Comparison of ENCODE assay signal across 17 mouse cellular contexts in the genomic region with DNA sequence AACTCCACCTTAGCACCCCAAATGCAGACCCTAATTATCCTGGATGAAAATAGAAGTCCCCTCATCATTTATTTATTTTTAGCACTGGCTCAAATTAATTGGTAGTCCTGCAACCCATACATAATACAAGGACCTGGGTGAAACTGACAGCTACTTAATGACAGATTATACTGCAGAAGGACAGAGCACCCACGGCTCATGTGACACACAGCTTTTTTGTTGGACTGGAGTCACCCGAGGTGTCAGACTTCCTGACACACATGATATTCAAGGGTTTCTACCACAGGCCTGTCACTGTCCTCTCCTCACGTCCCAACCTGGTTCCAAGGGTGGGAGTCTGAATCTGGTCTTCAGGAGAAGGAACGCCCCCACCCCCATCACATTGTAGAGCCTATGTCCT.
"Had no signal": no experiment of that assay in that cellular context is flagged by ENCODE, and none has a peak within 500 bp of the region (broad histone marks: within the 10 kb centered on the region; RNA-seq: fewer than 3 reads in every experiment).

No protein-coding gene starts in this region.

- H3K27me3 ChIP-seq: kidney, embryonic 15.5 days; liver, embryonic 12.5 days; lung, embryonic 15.5 days; midbrain, embryonic 15.5 days; neural tube, embryonic 13.5 days; stomach, embryonic 15.5 days had no signal

- H3K9me3 ChIP-seq: kidney, embryonic 15.5 days; limb, embryonic 10.5 days; lung, embryonic 15.5 days; midbrain, embryonic 10.5 days; midbrain, embryonic 15.5 days; neural tube, embryonic 13.5 days; stomach, embryonic 15.5 days had no signal

- H3K4me2 ChIP-seq: kidney, embryonic 15.5 days; liver, embryonic 12.5 days; lung, embryonic 15.5 days; midbrain, embryonic 15.5 days; neural tube, embryonic 13.5 days; stomach, embryonic 15.5 days had no signal

- DNase-seq: kidney, adult 2 months; kidney, postnatal 14 days; liver, postnatal 0 days; lung, postnatal 14 days; retina, postnatal 1 day; right cerebral cortex, postnatal 4 days; spleen, adult 18-20 months had no signal

- H3K36me3 ChIP-seq: kidney, embryonic 15.5 days; limb, embryonic 10.5 days; liver, embryonic 12.5 days; lung, embryonic 15.5 days; midbrain, embryonic 10.5 days; midbrain, embryonic 15.5 days; neural tube, embryonic 13.5 days; stomach, embryonic 15.5 days had no signal

- H3K4me3 ChIP-seq: kidney, embryonic 15.5 days; limb, embryonic 10.5 days; liver, embryonic 12.5 days; lung, embryonic 15.5 days; midbrain, embryonic 10.5 days; midbrain, embryonic 15.5 days; neural tube, embryonic 13.5 days; stomach, embryonic 15.5 days had no signal

- H3K4me1 ChIP-seq: kidney, embryonic 15.5 days; limb, embryonic 10.5 days; lung, embryonic 15.5 days; midbrain, embryonic 10.5 days; midbrain, embryonic 15.5 days; stomach, embryonic 15.5 days had no signal

- H3K9ac ChIP-seq: kidney, embryonic 15.5 days; liver, embryonic 12.5 days; liver, postnatal 0 days; lung, embryonic 15.5 days; midbrain, embryonic 15.5 days; neural tube, embryonic 13.5 days; stomach, embryonic 15.5 days had no signal

- ATAC-seq: intestine, embryonic 16.5 days had no signal

- H3K27ac ChIP-seq: kidney, embryonic 15.5 days; limb, embryonic 10.5 days; liver, embryonic 12.5 days; lung, embryonic 15.5 days; macrophage; midbrain, embryonic 10.5 days; midbrain, embryonic 15.5 days; neural tube, embryonic 13.5 days; stomach, embryonic 15.5 days had no signal
